Mouse (Mus musculus) kidney, adult 2 months (tissue): ENCODE measurements around the gene Sik3.

Source experiments
- CTCF ChIP-seq: fragments of 200-500 bp; conservative IDR thresholded peaks from 2 replicates; pipeline ENCODE4 v1.5.1; 2011; ENCODE audit warnings: low read depth, mild to moderate bottlenecking, control low read depth, low read length, moderate library complexity, mixed read lengths; ENCODE audit not compliant: insufficient read depth, insufficient read length
- POLR2A ChIP-seq: fragments of 200-500 bp; IDR thresholded peaks from one replicate; pipeline ENCODE4 v1.6.1; 2011; ENCODE audit warnings: low read depth, low read length, control low read depth

DNA sequence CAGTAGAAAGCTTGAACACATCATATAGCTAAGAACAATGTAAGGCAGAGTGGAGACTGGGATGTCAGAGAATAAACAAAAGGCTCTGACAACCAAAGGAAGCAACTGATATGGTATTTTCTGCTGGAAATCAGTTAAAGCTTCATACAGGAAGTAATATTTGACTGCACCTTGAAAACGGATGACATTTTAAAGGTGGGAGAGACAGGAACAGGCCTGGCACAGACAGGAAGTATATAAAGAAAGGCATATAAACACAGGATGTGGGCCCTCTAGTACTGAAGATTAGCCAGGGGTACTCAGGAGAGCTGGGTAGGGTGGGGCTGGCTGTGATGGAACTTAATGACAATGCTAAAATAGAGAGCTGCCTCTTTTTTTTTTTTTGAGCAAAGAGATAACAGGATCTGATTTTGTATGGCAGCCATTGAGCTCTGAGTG lies 163.3 kb downstream of the Sik3 start:
- TF ChIP-seq POLR2A = no peak
- TF ChIP-seq CTCF = no peak
